20 mouse cellular contexts compared by ENCODE assay signal in genomic region chr5:122695516-122695915, GRCm38 (mm10). TPM values are rescaled to one million over a fixed set of nuclear protein-coding genes. Genes with fewer than 3 reads are reported as not detected.
DNase-seq lines count a peak whose midpoint lies in the region; ATAC-seq and TF ChIP-seq lines count a peak whose summit lies in the region.
"Had no signal": no experiment of that assay in that cellular context is flagged by ENCODE, and none has a peak within 500 bp of the region (broad histone marks: within the 10 kb centered on the region; RNA-seq: fewer than 3 reads in every experiment).

No protein-coding gene starts in this region.

- no peak for ATAC-seq in forebrain, embryonic 14.5 days
- no peak for ATAC-seq in forebrain, embryonic 16.5 days
- ATAC-seq in midbrain, postnatal 0 days (ENCODE audit: low FRiP score), result no peak
- ATAC-seq in midbrain, embryonic 15.5 days (replicated peaks), result no peak
- ATAC-seq: activated CD4-positive, CD25-positive, alpha-beta regulatory T cell, adult 4 months; intestine, embryonic 16.5 days; Patski had no signal

- no peaks in the 10 kb centered on the region for H3K36me3 ChIP-seq in forebrain, embryonic 14.5 days (ENCODE audit: control insufficient read depth, insufficient read depth, low read length)
- no peaks in the 10 kb centered on the region for H3K36me3 ChIP-seq in forebrain, embryonic 16.5 days (ENCODE audit: control insufficient read depth, insufficient read depth)
- no peaks in the 10 kb centered on the region for H3K36me3 ChIP-seq in midbrain, postnatal 0 days (ENCODE audit: insufficient read depth, low read length)
- no peaks in the 10 kb centered on the region for H3K36me3 ChIP-seq in midbrain, embryonic 15.5 days (replicated peaks)
- H3K36me3 ChIP-seq: forebrain, embryonic 12.5 days; heart, embryonic 13.5 days; hindbrain, embryonic 13.5 days had no signal

- H3K4me1 ChIP-seq in forebrain, embryonic 14.5 days (ENCODE audit: control insufficient read depth, insufficient read depth, low read length), result 0 out of 2 replicates have a peak, but pooled peaks cover 5% of the 10 kb centered on the region
- peaks cover 2% of the 10 kb centered on the region for H3K4me1 ChIP-seq in forebrain, embryonic 16.5 days (replicated peaks; ENCODE audit: control insufficient read depth, insufficient read depth, low read length)
- H3K4me1 ChIP-seq in midbrain, postnatal 0 days (ENCODE audit: insufficient read depth, low read length), result no peaks in the 10 kb centered on the region
- H3K4me1 ChIP-seq in midbrain, embryonic 15.5 days, result peaks cover 4% of the 10 kb centered on the region

- DNase-seq in forebrain, embryonic 14.5 days (ENCODE audit: low spot score), result peak; percentile 93
- DNase-seq in left cerebral cortex, postnatal 4 days, result peak; percentile 44
- no peak for DNase-seq in left cerebral cortex, adult 11 months (ENCODE audit: low spot score)
- peak; percentile 83 for DNase-seq in midbrain, postnatal 0 days (ENCODE audit: low spot score)
- DNase-seq: adrenal gland, postnatal 25 days; cerebellum, adult 11 months; cerebellum, adult 8-10 months; cerebellum, postnatal 36 days; gastrocnemius, postnatal 36 days; heart, adult 11 months; heart, postnatal 36 days had no signal

- no peak overlapping the region for H3K4me2 ChIP-seq in forebrain, embryonic 14.5 days (ENCODE audit: low read length)
- no peak overlapping the region for H3K4me2 ChIP-seq in forebrain, embryonic 16.5 days (ENCODE audit: low read length)
- no peak overlapping the region for H3K4me2 ChIP-seq in midbrain, postnatal 0 days (ENCODE audit: low read depth, low read length, poor library complexity, severe bottlenecking)
- no peak overlapping the region for H3K4me2 ChIP-seq in midbrain, embryonic 15.5 days
- H3K4me2 ChIP-seq: forebrain, embryonic 12.5 days; heart, embryonic 13.5 days; hindbrain, embryonic 13.5 days had no signal

- no peaks in the 10 kb centered on the region for H3K27me3 ChIP-seq in forebrain, embryonic 14.5 days (replicated peaks; ENCODE audit: control insufficient read depth, insufficient read depth, low read length)
- no peaks in the 10 kb centered on the region for H3K27me3 ChIP-seq in forebrain, embryonic 16.5 days (replicated peaks; ENCODE audit: control insufficient read depth, insufficient read depth, low read length)
- no peaks in the 10 kb centered on the region for H3K27me3 ChIP-seq in midbrain, postnatal 0 days (ENCODE audit: insufficient read depth, low read length)
- no peaks in the 10 kb centered on the region for H3K27me3 ChIP-seq in midbrain, embryonic 15.5 days (replicated peaks)
- H3K27me3 ChIP-seq: CH12.LX; forebrain, embryonic 12.5 days; heart, embryonic 13.5 days; hindbrain, embryonic 13.5 days; Patski had no signal

- H3K9ac ChIP-seq in forebrain, embryonic 14.5 days (ENCODE audit: low read length), result no peak overlapping the region
- no peak overlapping the region for H3K9ac ChIP-seq in forebrain, embryonic 16.5 days (replicated peaks; ENCODE audit: low read depth, low read length)
- H3K9ac ChIP-seq in midbrain, postnatal 0 days (replicated peaks; ENCODE audit: low read length, poor library complexity, severe bottlenecking), result no peak overlapping the region
- no peak overlapping the region for H3K9ac ChIP-seq in midbrain, embryonic 15.5 days
- H3K9ac ChIP-seq: forebrain, embryonic 12.5 days; heart, embryonic 13.5 days; hindbrain, embryonic 13.5 days had no signal

- 42% methylated on average over 8 of the region's 8 CpGs for WGBS in forebrain, embryonic 14.5 days
- WGBS in forebrain, embryonic 16.5 days, result 39% methylated on average over 8 of the region's 8 CpGs
- WGBS in midbrain, postnatal 0 days, result 66% methylated on average over 8 of the region's 8 CpGs
- WGBS in midbrain, embryonic 15.5 days, result 62% methylated on average over 8 of the region's 8 CpGs

- TF ChIP-seq CTCF in midbrain, postnatal 0 days (IDR thresholded peaks at IDR 0.05), result no peak

- intact Hi-C loops in left cerebral cortex, postnatal 4 days (cut with DNase I), result no loop called here

- no peak overlapping the region for H3K27ac ChIP-seq in forebrain, embryonic 14.5 days (ENCODE audit: low read depth, low read length)
- H3K27ac ChIP-seq in forebrain, embryonic 16.5 days (ENCODE audit: low read length), result no peak overlapping the region
- no peak overlapping the region for H3K27ac ChIP-seq in midbrain, postnatal 0 days (ENCODE audit: low read depth, low read length)
- H3K27ac ChIP-seq in midbrain, embryonic 15.5 days, result no peak overlapping the region
- H3K27ac ChIP-seq: forebrain, embryonic 12.5 days; heart, embryonic 13.5 days; hindbrain, embryonic 13.5 days had no signal

- H3K9me3 ChIP-seq in forebrain, embryonic 14.5 days (replicated peaks; ENCODE audit: control insufficient read depth, low read length), result no peaks in the 10 kb centered on the region
- H3K9me3 ChIP-seq in forebrain, embryonic 16.5 days (ENCODE audit: control insufficient read depth, low read length), result no peaks in the 10 kb centered on the region
- H3K9me3 ChIP-seq in midbrain, postnatal 0 days (ENCODE audit: low read length), result no peaks in the 10 kb centered on the region
- no peaks in the 10 kb centered on the region for H3K9me3 ChIP-seq in midbrain, embryonic 15.5 days
- H3K9me3 ChIP-seq: forebrain, embryonic 12.5 days; heart, embryonic 13.5 days; hindbrain, embryonic 13.5 days had no signal

- no peak overlapping the region for H3K4me3 ChIP-seq in forebrain, embryonic 14.5 days (ENCODE audit: low read depth, low read length)
- no peak overlapping the region for H3K4me3 ChIP-seq in forebrain, embryonic 16.5 days (replicated peaks; ENCODE audit: low read length)
- no peak overlapping the region for H3K4me3 ChIP-seq in midbrain, postnatal 0 days (ENCODE audit: low read depth, low read length)
- H3K4me3 ChIP-seq in midbrain, embryonic 15.5 days, result no peak overlapping the region
- H3K4me3 ChIP-seq: forebrain, embryonic 12.5 days; heart, embryonic 13.5 days; hindbrain, embryonic 13.5 days had no signal

RNA-seq across cellular contexts. Expression of gene P2rx4, which starts 11.8 kb away (rescaled TPM):
- polyA plus RNA-seq in forebrain, embryonic 14.5 days (2014; fragmentation: Nextera tagmentation; extraction: Ambion mirVana), result 6.6 and 8.6 TPM in 2 replicates
- polyA plus RNA-seq in forebrain, embryonic 16.5 days (2015; fragmentation: Nextera tagmentation; extraction: Ambion mirVana), result 7.3 and 10.3 TPM in 2 replicates
- total RNA-seq in left cerebral cortex, postnatal 4 days (2021), result 1 to 10 TPM; 6.8 to 8.6 TPM
- 15.0 and 19.4 TPM in 2 replicates for total RNA-seq in midbrain, postnatal 0 days (2014; rRNA removed)
- 14.7 and 16.1 TPM in 2 replicates for polyA plus RNA-seq in midbrain, postnatal 0 days (2015; fragmentation: Nextera tagmentation; extraction: Ambion mirVana)
- 14.5 and 14.7 TPM in 2 replicates for polyA plus RNA-seq in midbrain, embryonic 15.5 days (2015; fragmentation: Nextera tagmentation; extraction: Ambion mirVana)

RNA-seq across cellular contexts. Expression of gene P2rx7, which starts 51.8 kb away (rescaled TPM):
- 1.5 and 1.7 TPM in 2 replicates for polyA plus RNA-seq in forebrain, embryonic 14.5 days (2014; fragmentation: Nextera tagmentation; extraction: Ambion mirVana)
- 2.1 and 2.4 TPM in 2 replicates for polyA plus RNA-seq in forebrain, embryonic 16.5 days (2015; fragmentation: Nextera tagmentation; extraction: Ambion mirVana)
- total RNA-seq in left cerebral cortex, postnatal 4 days (2021), result 1 to 10 TPM; 4.1 to 5.0 TPM
- 6.3 and 7.3 TPM in 2 replicates for total RNA-seq in midbrain, postnatal 0 days (2014; rRNA removed)
- polyA plus RNA-seq in midbrain, postnatal 0 days (2015; fragmentation: Nextera tagmentation; extraction: Ambion mirVana), result 3.6 and 4.6 TPM in 2 replicates
- polyA plus RNA-seq in midbrain, embryonic 15.5 days (2015; fragmentation: Nextera tagmentation; extraction: Ambion mirVana), result 2.9 and 3.0 TPM in 2 replicates
